Comparison of ENCODE assay signal across 6 mouse cellular contexts in genomic region chrX:135561693-135562092, GRCm38 (mm10). TPM values are rescaled to one million over a fixed set of nuclear protein-coding genes. Genes with fewer than 3 reads are reported as not detected.
"Had no signal": no experiment of that assay in that cellular context is flagged by ENCODE, and none has a peak within 500 bp of the region (broad histone marks: within the 10 kb centered on the region; RNA-seq: fewer than 3 reads in every experiment).

No protein-coding gene starts in this region.

RNA-seq across cellular contexts. Expression of gene Nxf7, which starts 36.9 kb away (rescaled TPM):
- polyA plus RNA-seq: neural tube, embryonic 13.5 days; neural tube, embryonic 14.5 days; neural tube, embryonic 15.5 days; stomach, embryonic 14.5 days; stomach, embryonic 16.5 days; thymus, adult 2 months had no signal
